Mouse (Mus musculus): Measurements from ENCODE around the gene Syde2.

- no peak for TF ChIP-seq POLR2A (IDR thresholded peaks at IDR 0.05; ENCODE audit: borderline replicate concordance, insufficient read depth, low read length)
- no peak for TF ChIP-seq CTCF (IDR thresholded peaks at IDR 0.05; ENCODE audit: borderline replicate concordance, insufficient read depth, low read depth, low read length)
Measured at GRCm38 (mm10) chr3:146041382-146041781, 53.7 kb downstream of the Syde2 start.

All from cerebellum, adult 2 months (tissue).